Comparison of ENCODE assay signal across 9 mouse cellular contexts in genomic region chr19:53017954-53018353, GRCm38 (mm10). TPM values are rescaled to one million over a fixed set of nuclear protein-coding genes. Genes with fewer than 3 reads are reported as not detected.
DNase-seq lines count a peak whose midpoint lies in the region.
"Had no signal": no experiment of that assay in that cellular context is flagged by ENCODE, and none has a peak within 500 bp of the region (broad histone marks: within the 10 kb centered on the region; RNA-seq: fewer than 3 reads in every experiment).

No protein-coding gene starts in this region.

- DNase-seq in adrenal gland, postnatal 14 days, result peak; percentile 64
- no peak for DNase-seq in adrenal gland, adult 18-20 months (ENCODE audit: low spot score in 2 of 2)
- DNase-seq in right cerebral cortex, postnatal 4 days, result peak; percentile 33
- no peak for DNase-seq in right cerebral cortex, postnatal 36 days (ENCODE audit: low spot score in 2 of 2)
- DNase-seq in heart, postnatal 14 days, result peak; percentile 49 to 58
- DNase-seq in testis, postnatal 14 days (ENCODE audit: low spot score), result peak; percentile 43
- DNase-seq in retina, embryonic 14.5 days (ENCODE audit: low spot score), result no peak
- no peak for DNase-seq in layer of hippocampus, postnatal 14 days (ENCODE audit: low spot score in 2 of 2)
- DNase-seq: right cerebral cortex, postnatal 25 days had no signal

- intact Hi-C loops in heart, postnatal 14 days (cut with DNase I), result no loop called here

RNA-seq across cellular contexts. Expression of gene Xpnpep1, which starts 22.1 kb away (rescaled TPM):
- 104 and 108 TPM in 2 replicates for total RNA-seq in adrenal gland, postnatal 14 days (2021)
- total RNA-seq in adrenal gland, adult 18-20 months (2021), result 10 to 100 TPM; 57.8 to 83.8 TPM
- 100 to 1,000 TPM in 1 of 2 experiments, 10 to 100 TPM in 1; 93.8 to 105 TPM for total RNA-seq in heart, postnatal 14 days (2021)
- 100 to 1,000 TPM; 112 to 123 TPM for total RNA-seq in layer of hippocampus, postnatal 14 days (2021)

Comparison
In these comparisons a context has a peak if more than half of its experiments do, and no peak if none do; other contexts are left out.
1. DNase-seq: peak in adrenal gland, postnatal 14 days (single experiment), right cerebral cortex, postnatal 4 days (single experiment), heart, postnatal 14 days (2 of 2) and testis, postnatal 14 days (single experiment); none in adrenal gland, adult 18-20 months (0 of 2), right cerebral cortex, postnatal 36 days (0 of 2), retina, embryonic 14.5 days (single experiment) and layer of hippocampus, postnatal 14 days (0 of 2).